Mouse (Mus musculus) heart, postnatal 36 days (tissue): ENCODE measurements around the gene Uqcc2. TPM values are rescaled to one million over a fixed set of nuclear protein-coding genes. Genes with fewer than 3 reads are reported as not detected.
A peak's percentile ranks its signal among the peaks of the same experiment; 100 is the strongest.

Experiments
- DNase-seq, 2 experiments: peaks; one replicate each; pipeline ENCODE4 v3.0.0; 2021 to 2022
- intact Hi-C: fragments of 180-260 bp; cut with DNase I; formaldehyde crosslinking; loops from one replicate; pipeline ENCODE4 v1.15.1; 2025
- total RNA-seq, 2 experiments: library from RNA; stranded (reverse); gene quantifications; 2 replicates each; pipeline ENCODE4 v1.2.3; 2021

The Uqcc2 gene
- total RNA-seq, 2 experiments from 2014 or later, result 291 to 337 TPM

- DNase-seq, result no peak
- intact Hi-C loops, result loop anchor here (2.0 kb wide), 1 partner anchor 93 kb away; no protein-coding TSS in a partner anchor
These were observed 8.0 kb downstream of the Uqcc2 start for GRCm38 (mm10) chr17:27125669-27126202.

- intact Hi-C loops, result loop anchor here (2.0 kb wide), 1 partner anchor 92 kb away; no protein-coding TSS in a partner anchor
- DNase-seq, result peak; percentile 71 to 77
These were observed 8.5 kb downstream of the Uqcc2 start for GRCm38 (mm10) chr17:27125185-27125584.

GRCm38 (mm10) chr17:27123813-27124375 lies 9.8 kb downstream of the Uqcc2 start:
- intact Hi-C loops, result loop anchor here (2.0 kb wide), 1 partner anchor 91 kb away; no protein-coding TSS in a partner anchor
- DNase-seq, result no peak

GRCm38 (mm10) chr17:27123103-27123502 lies 10.6 kb downstream of the Uqcc2 start:
- intact Hi-C loops, result no loop called here
- DNase-seq, result no peak

- intact Hi-C loops, result no loop called here
- DNase-seq, result no peak
These were observed 11.0 kb downstream of the Uqcc2 start for GRCm38 (mm10) chr17:27122701-27123100.

GRCm38 (mm10) chr17:27121781-27122180 lies 11.9 kb downstream of the Uqcc2 start:
- no peak for DNase-seq
- intact Hi-C loops, result no loop called here

GRCm38 (mm10) chr17:27121266-27121665 lies 12.4 kb downstream of the Uqcc2 start:
- intact Hi-C loops, result no loop called here
- no peak for DNase-seq

- DNase-seq, result peak; percentile 70 to 72
- intact Hi-C loops, result no loop called here
These were observed 13.1 kb downstream of the Uqcc2 start for GRCm38 (mm10) chr17:27120561-27121024.

- intact Hi-C loops, result no loop called here
- no peak for DNase-seq
These were observed 13.8 kb downstream of the Uqcc2 start for GRCm38 (mm10) chr17:27119954-27120353.

GRCm38 (mm10) chr17:27119540-27119895 lies 14.2 kb downstream of the Uqcc2 start:
- intact Hi-C loops, result no loop called here
- no peak for DNase-seq

- intact Hi-C loops, result no loop called here
- no peak for DNase-seq
These were observed 14.8 kb downstream of the Uqcc2 start for GRCm38 (mm10) chr17:27118676-27119539.

- DNase-seq, result no peak
- intact Hi-C loops, result no loop called here
These were observed 23.6 kb downstream of the Uqcc2 start for GRCm38 (mm10) chr17:27110072-27110471.

GRCm38 (mm10) chr17:27107936-27108335 lies 25.8 kb downstream of the Uqcc2 start:
- intact Hi-C loops, result no loop called here
- DNase-seq, result no peak

- intact Hi-C loops, result no loop called here
- no peak for DNase-seq
These were observed 27.0 kb downstream of the Uqcc2 start for GRCm38 (mm10) chr17:27106745-27107144.

GRCm38 (mm10) chr17:27105698-27106470 lies 27.8 kb downstream of the Uqcc2 start:
- intact Hi-C loops, result no loop called here

GRCm38 (mm10) chr17:27101675-27102074 lies 32.0 kb downstream of the Uqcc2 start:
- DNase-seq, result no peak
- intact Hi-C loops, result no loop called here

More at GRCm38 (mm10) chr17:27105698-27106470, 27.8 kb downstream of the Uqcc2 start:
- no peak for DNase-seq

- DNase-seq, result peak in 1 of 2 experiments; percentile 24
- intact Hi-C loops, result no loop called here
These were observed 38.0 kb downstream of the Uqcc2 start for GRCm38 (mm10) chr17:27095690-27096089.

GRCm38 (mm10) chr17:27090068-27090467 lies 43.6 kb downstream of the Uqcc2 start:
- intact Hi-C loops, result no loop called here
- no peak for DNase-seq

- no peak for DNase-seq
- intact Hi-C loops, result no loop called here
These were observed 46.3 kb downstream of the Uqcc2 start for GRCm38 (mm10) chr17:27087426-27087825.

- DNase-seq, result peak; percentile 48 to 72
- intact Hi-C loops, result loop anchor here (2.0 kb wide), 1 partner anchor 53 kb away; no protein-coding TSS in a partner anchor
These were observed 48.0 kb downstream of the Uqcc2 start for GRCm38 (mm10) chr17:27085676-27086075.

- DNase-seq, result no peak
- intact Hi-C loops, result no loop called here
These were observed 50.1 kb downstream of the Uqcc2 start for GRCm38 (mm10) chr17:27083601-27084000.
